Mouse (Mus musculus): ENCODE results near the gene Bcas1.

Bcas1 gene

DNA sequence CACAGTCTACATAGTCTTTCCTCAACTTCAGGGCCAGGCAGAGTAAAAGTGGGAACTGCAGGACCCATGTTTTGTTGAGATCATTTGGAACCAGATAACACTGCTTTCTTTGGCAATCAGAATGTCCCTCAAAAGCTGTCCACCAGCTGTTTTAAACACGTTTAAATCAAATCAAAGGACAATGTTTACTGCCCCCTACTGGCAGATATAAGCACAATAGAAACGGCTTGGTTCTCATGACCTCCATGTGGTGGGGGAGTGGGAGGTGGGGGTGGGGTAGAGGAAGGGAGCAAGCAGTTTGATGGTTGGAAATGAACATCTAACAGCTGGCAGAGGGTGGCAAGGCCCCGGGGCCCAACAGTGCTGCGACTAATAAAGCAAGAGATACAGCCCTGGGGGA, 5.7 kb downstream of the Bcas1 start:
- DNase-seq (ENCODE audit: inconsistent age in 2 of 2, low spot score in 1 of 2): no peak

DNA sequence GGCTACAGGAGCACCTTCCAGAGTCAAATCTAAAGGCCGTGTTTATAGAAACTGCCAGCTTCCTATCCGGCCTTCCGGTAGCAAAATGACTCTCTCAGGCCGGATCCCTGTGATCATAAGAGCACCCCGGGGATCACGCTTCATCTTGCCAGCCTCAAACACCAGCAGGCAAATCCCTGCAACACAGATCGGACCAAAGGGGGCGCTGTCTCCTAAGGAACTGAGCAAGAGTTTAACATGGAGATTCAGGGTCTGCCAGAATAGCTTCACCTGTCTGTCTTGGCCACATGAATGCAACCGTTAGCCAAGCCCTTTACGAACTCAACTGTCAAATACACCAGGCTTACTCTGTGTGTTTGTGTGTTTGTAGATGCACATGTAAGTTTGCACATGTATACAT, 8.9 kb downstream of the Bcas1 start:
- DNase-seq (ENCODE audit: inconsistent age in 2 of 2, low spot score in 1 of 2): peak; percentile 9 to 57

DNA sequence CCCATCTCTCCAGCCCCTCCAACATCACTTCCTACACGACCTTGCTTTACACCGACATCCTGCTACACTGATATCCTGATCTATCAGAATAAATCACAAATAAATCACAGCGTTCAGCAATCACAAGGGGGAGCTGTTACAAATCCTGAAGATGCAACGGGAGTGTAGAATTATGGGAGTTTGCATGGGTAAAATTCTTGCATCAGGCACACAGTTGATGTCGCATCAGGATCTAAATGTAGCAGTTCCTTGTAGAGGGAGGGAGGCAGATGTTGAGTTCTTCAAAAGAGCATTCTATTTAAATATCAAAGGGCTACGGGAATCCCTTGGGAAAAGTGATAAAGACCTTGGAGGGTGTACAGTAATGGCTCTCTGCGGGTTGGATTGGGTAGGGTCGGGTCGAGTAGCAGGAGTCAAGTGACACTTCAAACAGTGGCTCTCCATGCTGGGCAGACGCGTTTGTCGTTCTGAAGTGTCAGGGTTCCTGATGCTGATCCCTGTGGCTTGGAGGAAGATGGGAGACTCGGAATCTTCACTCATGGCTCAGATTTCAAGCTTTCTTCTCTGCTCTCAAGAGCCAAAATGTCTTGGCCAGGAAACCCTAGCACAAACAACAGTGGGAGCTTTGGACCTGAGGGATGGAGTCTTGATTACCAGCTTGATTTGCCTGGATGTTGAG, 16.0 kb downstream of the Bcas1 start:
- no peak for DNase-seq (ENCODE audit: inconsistent age in 2 of 2, low spot score in 1 of 2)

DNA sequence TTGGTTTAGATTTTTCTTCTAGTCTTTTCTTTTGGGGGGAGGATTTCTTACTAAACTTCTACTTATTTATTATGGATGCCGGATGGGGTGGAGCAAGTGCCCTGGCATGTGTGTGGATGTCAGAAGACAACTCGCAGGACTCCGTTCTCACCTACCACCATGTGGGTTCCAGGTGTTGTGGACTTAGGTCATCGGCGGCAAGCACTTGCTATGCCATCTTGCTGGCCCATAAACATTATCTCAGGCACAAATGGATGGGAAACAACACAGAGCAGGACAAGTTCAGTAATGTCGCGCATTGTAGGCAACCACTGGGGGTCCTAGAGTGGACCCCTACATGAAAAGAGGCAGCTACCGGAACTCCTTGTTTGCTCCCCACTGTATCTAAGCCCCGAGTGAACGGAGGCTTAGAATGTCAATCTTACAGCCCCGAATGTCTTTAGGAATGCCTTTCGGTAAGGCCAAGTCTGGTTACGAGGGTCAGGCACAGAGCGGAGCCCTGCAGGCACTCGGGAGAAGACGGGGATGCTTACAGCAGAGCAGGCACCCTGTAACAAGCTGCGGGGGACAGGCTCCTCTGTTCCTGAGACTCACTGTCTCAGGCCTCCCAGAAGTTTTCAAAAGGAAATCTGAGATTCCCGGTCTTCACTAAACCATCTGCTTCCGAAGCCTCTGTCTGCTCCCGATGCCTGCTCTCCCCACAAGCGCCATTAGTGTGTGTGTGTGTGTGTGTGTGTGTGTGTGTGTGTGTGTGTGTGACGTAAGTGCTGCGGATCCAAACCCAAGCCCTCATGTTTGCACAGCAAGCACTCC, 16.8 kb downstream of the Bcas1 start:
- no peak for DNase-seq (ENCODE audit: inconsistent age in 2 of 2, low spot score in 1 of 2)

DNA sequence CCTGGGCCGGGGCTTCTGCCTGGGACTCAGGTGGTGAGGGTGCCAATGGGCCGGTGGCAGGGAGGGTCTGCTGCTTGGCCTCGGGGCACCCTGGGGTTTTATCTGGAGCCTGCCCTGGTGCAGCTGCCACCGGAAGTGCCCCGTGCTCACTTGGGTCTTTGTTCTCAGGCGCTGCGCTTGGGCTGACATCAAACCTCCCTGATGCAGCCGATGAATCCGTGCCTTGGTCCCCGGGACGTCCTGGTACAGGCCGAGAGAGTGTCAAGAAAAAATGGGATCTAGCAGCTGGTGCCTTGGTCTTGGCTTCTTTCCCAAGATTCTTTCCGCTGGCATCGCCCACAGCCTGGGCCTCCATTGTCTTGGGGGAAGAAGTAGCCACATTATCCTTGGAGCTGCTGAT, 21.2 kb downstream of the Bcas1 start:
- DNase-seq (ENCODE audit: inconsistent age in 2 of 2, low spot score in 1 of 2): no peak

DNA sequence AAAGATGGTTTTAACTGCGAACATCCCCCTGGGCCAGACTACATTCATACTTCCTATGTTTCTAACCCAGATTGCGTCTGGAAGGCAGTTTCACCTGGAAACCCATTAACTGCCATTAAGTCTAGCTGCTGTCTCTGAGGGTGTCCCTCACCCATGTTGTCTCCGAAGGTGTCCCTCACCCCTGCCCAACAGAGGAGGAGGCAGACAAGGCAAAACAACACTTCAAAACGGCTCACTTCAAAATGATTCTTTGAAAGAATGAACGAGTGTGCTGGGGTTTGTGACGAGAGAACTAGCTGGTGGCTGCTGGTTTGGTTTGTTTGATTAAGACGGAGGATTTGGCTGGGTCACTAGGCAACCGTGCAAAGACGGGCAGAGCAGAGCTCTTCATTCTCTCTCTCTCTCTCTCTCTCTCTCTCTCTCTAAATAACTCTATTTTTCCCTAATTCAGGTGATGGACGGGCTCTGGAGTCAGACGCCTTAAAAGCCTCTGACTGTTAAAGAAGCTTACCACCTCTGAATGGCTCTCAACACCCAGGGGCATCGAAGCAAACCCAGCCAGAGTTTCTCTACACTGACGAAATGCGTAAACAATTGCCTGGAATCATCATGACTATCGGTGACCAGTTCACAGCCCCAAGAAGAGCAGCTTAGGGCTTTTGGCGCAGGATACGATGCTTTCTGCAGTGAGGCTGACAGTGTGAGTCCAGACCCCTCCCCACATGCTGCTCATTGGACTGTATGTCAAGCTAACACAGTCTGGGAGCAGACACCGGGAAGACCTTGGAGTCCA, 22.7 kb downstream of the Bcas1 start:
- DNase-seq (ENCODE audit: inconsistent age in 2 of 2, low spot score in 1 of 2): no peak

DNA sequence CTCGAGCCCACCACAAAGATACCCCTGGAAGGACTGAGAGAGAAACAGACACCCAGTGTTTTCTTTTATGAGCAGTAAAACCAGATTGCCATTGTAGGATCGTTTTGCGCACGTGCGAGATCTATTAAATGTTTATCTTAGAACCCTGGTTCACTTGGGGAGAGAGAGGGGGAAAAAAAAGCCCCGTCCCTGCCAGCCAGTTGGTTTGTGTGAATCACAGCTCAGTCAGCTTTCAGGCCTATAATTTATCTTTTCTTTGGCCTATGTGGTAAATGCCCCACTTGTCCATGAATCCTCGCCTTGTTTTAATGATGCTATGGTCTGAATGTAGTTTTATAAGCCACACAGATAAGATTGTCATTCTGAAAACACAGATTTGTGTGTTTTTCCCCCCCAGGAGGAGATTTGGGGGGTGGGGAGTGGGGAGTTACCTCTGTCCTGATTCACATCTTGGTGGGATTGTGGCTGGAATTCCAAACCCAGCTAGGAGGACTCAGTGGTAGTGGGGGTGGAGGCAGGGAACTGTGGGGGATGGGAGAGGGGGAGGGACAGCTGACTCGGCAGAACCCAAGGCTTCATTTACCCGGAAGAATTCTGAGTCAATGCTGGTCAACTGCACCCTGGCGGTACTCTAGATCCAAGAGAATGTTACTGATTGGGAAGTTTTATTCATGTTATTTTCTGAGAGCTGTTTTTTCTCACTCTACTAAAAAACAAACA, 23.8 kb downstream of the Bcas1 start:
- no peak for DNase-seq (ENCODE audit: inconsistent age in 2 of 2, low spot score in 1 of 2)

DNA sequence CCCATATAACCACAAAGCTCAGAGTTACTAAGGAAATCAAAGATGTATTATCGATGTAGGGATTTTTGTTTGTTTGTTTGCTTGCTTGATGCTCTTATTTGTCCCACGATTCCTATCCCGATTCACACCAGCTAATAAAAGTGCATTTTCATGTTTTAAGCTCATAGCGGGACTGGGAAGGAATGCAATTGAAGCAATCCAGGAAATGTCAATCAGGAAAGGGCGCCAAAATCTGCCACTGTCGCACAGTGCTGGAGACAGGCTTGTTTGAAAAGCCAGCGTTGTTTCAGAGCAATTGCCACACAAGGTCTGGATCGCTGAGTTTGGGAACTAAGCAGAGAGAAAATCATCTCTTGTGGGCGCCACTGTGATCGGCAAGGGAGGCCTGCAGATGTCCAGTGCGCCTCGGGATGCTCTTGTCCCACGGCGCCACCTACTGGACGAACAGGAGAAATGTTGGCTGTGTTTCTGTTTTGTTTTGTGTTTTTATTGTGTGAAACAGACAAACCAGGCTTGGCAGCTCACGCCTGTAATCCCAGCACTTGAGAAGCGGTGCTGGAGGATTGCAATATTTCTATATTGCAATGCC, 26.3 kb downstream of the Bcas1 start:
- DNase-seq (ENCODE audit: inconsistent age in 2 of 2, low spot score in 1 of 2): peak; percentile 64 to 87

DNA sequence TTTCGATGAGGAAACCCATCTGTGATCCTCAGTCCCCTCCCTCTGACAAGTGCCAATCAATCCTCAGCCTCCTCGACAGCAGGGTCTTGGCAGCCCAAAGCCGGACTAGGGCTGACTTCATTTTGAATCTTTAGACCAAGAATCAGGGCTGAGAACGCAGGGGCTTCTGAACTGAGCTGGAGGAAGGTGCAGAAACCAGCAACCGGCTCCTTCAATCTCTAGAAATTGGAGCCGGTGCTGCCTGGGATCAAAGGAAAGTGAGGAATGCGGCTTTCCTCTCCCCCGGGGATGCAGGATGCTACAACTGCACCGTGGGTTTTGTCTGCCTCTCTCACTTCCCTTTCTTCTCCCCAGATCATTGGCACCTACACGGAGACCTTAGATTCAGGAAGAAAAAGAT, 27.0 kb downstream of the Bcas1 start:
- no peak for DNase-seq (ENCODE audit: inconsistent age in 2 of 2, low spot score in 1 of 2)

DNA sequence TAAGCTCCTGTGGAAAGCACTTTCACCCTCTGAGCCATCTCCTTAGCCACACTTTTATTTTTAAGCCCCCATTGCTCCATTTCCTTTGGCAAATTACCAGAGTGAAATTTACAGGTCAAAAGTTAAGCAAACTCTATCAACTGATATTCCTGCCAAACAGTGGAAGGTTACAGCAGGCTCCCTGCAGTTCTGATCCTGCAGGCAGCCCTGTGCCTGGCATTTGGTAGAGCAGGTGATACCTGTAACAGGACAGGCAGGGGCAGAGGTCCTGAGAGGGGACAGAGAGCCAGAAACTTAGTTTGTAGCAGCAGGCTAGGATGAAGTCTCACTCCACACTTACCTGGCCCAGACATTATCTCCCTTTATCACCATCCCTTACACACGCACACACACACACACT, 35.7 kb downstream of the Bcas1 start:
- DNase-seq (ENCODE audit: inconsistent age in 2 of 2, low spot score in 1 of 2): no peak

DNA sequence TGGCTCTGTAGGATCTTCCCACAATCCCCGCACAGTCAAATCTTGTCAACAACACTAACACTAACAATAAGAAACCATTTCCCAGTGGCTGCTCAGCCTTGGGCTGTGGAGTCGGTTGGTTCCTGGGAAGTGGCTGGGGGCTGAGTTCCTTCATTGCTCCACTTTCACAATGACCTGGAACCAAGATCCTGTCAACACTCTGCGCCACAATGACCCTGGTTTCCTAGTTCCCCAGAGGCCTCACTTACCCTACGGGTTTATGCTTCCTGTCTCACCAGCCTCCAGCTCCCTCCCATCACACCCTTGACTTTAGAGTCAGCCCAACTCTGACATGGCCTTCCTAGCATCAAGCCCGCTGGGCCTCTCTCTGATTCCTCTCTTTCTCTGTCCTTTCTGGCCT, 39.3 kb downstream of the Bcas1 start:
- no peak for DNase-seq (ENCODE audit: inconsistent age in 2 of 2, low spot score in 1 of 2)

DNA sequence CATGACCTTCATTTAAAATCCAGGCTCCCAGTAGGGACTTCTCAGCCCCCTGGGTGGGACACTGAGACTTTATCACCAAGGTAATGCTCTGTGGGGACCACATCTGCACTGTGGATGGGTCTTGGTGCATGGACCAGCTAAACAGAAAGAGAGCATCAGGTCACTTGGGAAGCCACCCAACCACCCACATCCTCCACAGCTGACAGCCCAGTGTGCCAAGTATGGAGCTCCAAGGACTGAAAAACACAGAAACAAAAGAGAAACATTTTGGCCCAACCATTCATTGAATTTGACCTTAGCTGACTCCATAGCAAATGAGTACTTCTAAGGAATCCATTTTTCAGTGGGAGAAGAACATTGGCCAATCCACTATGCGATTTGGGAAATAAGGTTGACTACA, 42.1 kb downstream of the Bcas1 start:
- no peak for DNase-seq (ENCODE audit: inconsistent age in 2 of 2, low spot score in 1 of 2)

DNA sequence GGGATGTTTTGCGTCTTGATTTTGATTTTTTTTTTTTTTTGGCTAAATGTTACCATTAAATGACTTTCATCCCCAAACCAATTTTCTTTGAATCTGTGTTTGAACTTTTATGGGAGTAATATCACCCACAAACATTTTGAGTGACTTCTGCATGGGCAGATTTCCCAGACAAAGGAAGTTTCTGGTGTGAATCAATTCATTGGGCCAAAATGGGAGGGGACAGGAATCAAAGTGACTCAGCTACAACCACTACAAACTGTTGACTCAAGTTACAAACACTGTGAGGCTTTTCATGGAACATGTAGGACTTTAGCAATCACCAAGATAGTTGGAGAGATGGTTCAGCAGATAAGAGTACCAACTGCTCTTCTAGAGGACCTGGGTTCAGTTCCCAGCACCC, 42.9 kb downstream of the Bcas1 start:
- DNase-seq (ENCODE audit: inconsistent age in 2 of 2, low spot score in 1 of 2): peak in 1 of 2 experiments; percentile 28

DNA sequence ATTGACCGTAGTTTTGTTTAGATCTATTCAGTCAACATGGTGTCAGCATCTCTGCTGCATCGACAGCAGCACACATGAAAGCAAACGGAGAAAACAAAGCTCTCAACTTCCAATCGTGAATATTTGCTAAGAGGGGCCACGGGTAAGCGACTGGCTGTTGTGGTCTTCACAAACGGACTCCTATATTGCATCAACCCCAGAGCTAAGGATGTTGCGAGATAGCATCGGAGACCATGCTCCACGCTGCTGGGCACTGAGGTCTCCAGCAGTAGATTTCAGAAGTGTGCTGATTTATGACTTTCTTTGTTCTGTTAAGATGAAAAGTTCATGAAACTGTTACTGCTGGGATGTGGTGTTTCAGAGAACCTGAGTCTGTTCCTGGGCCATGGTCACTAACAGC, 54.3 kb downstream of the Bcas1 start:
- DNase-seq (ENCODE audit: inconsistent age in 2 of 2, low spot score in 1 of 2): no peak

DNA sequence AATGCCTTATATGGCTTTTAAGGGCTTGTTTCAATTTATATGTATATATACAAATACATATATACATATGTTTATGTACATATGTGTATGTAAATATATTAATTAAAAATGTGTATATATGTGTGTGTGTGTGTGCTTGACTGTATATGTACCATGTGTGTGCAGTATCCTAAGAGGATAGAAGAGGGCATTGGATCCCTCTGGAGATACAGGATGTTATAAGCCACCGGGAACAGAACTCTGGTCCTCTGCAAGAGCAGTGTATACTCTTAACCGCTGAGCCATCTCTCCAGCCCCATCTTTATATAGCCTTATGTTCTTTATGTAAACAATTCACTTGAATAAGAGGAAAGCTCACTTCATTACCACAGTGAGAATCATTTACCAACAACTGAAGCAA, 62.0 kb downstream of the Bcas1 start:
- no peak for DNase-seq (ENCODE audit: inconsistent age in 2 of 2, low spot score in 1 of 2)

DNA sequence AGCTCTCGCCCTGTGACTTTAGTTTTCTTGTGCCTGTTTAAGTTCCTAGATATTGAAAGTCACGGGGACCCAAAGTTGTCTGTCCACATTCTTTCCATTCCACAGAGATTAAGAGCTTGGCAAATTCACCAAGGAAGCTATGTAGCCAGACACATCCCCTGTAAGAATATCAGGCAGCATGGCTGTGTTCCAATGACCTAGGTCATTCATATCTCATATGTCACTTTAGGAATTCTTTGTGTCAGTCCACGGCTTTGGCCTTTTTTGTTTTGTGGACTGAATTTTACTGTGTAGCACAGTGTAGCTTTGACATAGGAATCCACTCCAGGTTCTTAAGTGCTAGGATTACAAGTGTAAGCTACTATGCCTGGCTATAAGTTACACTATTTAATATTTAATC, 62.4 kb downstream of the Bcas1 start:
- DNase-seq (ENCODE audit: inconsistent age in 2 of 2, low spot score in 1 of 2): peak in 1 of 2 experiments; percentile 46

DNA sequence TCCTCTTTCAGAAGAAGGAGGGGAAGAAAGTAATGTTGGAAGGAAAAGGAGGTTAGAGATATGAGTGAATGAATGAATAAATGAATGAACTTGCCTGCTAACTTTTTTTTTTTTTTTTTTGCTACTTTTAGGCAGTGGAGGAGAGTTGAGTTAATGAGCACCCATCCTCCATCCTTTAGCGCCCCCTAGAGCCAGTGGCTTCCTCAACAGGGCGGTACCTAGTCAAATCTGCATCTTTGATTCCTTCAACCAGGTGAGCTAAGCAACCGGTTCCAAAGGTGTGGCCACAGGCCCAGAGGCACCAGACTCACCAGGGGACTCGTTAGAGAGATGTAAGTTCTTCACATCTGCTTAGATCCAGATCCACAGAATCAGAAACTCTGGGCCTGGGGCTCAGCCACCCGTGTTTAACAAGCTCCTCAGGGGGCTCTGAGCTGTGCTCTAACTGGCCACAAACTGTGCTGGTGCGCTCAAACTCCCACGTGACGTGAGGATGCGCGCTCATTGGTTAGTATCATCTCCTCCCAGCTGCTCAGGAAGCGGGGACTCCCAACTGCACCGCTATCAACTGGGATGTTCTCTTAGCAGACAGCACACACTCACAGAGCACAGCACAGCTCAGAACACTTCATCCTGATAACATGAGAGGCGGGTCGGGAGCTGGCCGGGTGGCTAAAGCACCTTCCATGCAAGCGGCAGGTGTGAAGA, 70.8 kb downstream of the Bcas1 start:
- no peak for DNase-seq (ENCODE audit: inconsistent age in 2 of 2, low spot score in 1 of 2)

DNA sequence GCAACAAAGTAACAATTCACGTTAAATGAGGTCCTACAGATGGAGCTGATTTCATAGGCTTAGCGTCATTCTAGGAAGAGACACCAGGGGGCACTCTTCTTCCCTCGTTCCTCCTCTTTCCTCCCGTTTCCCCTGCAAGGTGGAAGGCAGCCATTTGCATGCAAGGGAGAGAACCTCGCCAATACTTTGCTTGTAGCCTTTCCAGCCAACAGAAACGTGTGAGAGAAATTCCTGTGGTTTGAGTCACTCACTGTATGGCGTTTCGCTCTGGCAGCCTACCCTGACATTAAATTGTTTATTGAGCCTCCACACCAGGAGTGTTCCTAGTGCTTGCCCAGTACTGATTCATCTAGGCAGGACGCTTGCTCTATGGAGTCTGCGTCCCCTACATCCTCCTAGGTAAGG, 72.7 kb downstream of the Bcas1 start:
- DNase-seq (ENCODE audit: inconsistent age in 2 of 2, low spot score in 1 of 2): peak; percentile 69 to 92

DNA sequence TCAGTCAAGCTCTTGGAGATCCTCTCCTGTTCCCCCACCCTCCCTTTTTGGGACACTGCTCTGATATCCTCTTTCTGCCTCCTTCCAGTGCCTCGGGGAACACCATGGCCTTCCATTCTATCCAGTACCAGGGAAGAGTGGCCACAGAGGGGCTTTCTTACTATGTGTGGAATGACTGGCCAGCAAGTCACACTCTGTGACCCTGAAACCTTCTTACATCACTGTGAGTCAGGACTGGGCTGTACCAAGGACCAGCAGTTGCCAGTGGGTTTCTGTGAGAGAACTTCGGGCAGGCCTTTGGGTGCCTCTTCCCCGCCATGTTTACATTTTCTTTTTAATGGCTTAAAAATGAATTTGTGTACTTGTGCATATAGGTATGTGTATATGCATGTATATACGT, 75.4 kb downstream of the Bcas1 start:
- peak; percentile 31 to 66 for DNase-seq (ENCODE audit: inconsistent age in 2 of 2, low spot score in 1 of 2)

DNA sequence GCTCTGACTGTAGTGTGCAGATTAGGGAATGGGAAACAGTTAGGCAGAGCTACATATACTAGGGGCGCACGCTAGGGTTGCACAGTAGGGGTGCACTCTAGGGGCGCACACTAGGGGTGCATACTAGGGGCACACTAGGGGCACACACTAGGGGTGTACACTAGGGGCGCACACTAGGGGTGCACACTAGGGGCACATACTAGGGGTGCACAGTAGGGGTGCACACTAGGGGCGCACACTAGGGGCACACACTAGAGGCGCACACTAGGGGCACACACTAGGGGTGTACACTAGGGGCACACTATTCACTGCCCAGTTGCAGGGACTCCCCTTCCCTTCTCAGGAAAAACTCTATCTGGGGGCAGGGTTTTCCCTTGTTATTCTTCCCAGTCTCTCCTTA, 75.8 kb downstream of the Bcas1 start:
- no peak for DNase-seq (ENCODE audit: inconsistent age in 2 of 2, low spot score in 1 of 2)
